Mouse (Mus musculus): ENCODE data around the gene Khsrp.

GRCm38 (mm10) chr17:57079919-57080318 lies 48.6 kb upstream of the Khsrp start:
- no peak for TF ChIP-seq CTCF (IDR thresholded peaks at IDR 0.05; ENCODE audit: insufficient read depth, low read depth, low read length)
- no peak for TF ChIP-seq POLR2A (IDR thresholded peaks at IDR 0.05; ENCODE audit: insufficient read depth, low read depth, low read length)

All from olfactory bulb, adult 2 months (tissue).